Mouse (Mus musculus): ENCODE measurements around the gene Sema3b. TPM values are rescaled to one million over a fixed set of nuclear protein-coding genes. Genes with fewer than 3 reads are reported as not detected.

Gene Sema3b
- polyA plus RNA-seq, 1 experiment from 2014 or later, result 18.0 TPM

DNA sequence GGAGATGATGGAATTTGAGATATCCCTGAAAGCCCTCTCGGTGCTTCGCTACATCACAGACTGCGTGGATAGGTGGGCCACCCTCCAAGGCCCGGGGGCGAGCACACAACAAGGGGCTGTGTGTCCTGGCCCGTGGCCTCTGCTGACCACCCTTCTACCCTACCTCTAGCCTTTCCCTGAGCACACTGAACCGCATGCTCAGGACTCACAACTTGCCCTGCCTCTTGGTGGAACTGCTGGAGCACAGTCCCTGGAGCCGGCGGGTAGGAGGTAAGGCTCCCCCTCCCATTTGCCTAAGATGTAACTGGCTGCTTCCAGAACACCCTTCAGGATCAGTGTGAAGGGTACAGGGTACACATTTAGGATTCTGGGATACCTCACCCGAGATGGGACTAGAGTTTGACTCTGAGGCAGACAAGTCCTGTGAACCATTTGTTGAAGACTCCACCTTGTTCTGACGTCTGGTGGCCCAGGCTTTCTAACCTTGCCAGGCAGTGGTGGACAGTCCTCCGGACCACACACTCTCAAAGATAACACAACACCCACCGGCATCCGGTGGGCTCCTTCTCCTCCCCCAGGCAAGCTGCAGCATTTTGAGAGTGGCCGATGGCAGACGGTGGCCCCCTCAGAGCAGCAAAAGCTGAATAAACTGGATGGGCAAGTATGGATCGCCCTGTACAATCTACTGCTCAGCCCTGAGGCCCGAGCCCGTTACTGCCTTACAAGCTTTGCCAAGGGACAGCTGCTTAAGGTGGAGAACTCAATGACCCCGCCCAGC lies 59.5 kb downstream of the Sema3b start:
- DNase-seq (ENCODE audit: low spot score) (no peak), ATAC-seq (ENCODE audit: low read depth) (no peak)
- Histone ChIP-seq H3K27me3 (replicated peaks; ENCODE audit: control insufficient read depth, insufficient read depth, low read length) (no peaks in the 10 kb centered on the region), H3K9me3 (ENCODE audit: control insufficient read depth, low read length) (no peaks in the 10 kb centered on the region), H3K4me3 (ENCODE audit: low read depth, low read length) (no peak overlapping the region), H3K9ac (ENCODE audit: low read depth, low read length) (no peak overlapping the region), H3K4me1 (ENCODE audit: control insufficient read depth, insufficient read depth, low read length) (peaks cover 40% of the 10 kb centered on the region), H3K27ac (replicated peaks; ENCODE audit: low read depth, low read length) (no peak overlapping the region), H3K36me3 (ENCODE audit: control insufficient read depth, insufficient read depth, low read length) (peaks cover 9% of the 10 kb centered on the region), H3K4me2 (ENCODE audit: low read depth, low read length) (no peak overlapping the region)
- WGBS, result 75% methylated on average over 19 of the region's 20 CpGs

DNA sequence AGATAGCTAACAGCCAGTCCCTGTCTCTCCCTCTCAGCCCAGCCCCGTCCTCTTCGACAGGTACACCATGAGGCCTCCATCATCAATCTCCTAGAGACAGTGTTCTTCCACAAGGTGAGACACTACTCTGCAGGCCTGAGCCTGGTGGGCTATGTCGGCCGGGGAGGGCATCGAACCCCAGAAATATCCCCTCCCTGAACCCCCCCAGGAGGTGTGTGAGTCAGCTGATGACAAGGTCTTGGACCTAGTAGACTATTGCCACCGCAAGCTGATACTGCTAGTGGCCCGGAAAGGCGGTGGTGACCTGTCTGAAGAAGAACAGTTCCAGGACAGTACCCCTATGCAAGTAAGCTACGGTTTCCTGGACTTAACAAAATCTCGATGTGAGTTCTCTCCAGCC lies 60.2 kb downstream of the Sema3b start:
- no peak overlapping the region for H3K9ac ChIP-seq (ENCODE audit: low read depth, low read length)
- no peak overlapping the region for H3K4me2 ChIP-seq (ENCODE audit: low read depth, low read length)
- no peak overlapping the region for H3K4me3 ChIP-seq (ENCODE audit: low read depth, low read length)
- H3K4me1 ChIP-seq (ENCODE audit: control insufficient read depth, insufficient read depth, low read length), result peaks cover 40% of the 10 kb centered on the region
- no peak for ATAC-seq (ENCODE audit: low read depth)
- H3K27me3 ChIP-seq (replicated peaks; ENCODE audit: control insufficient read depth, insufficient read depth, low read length), result no peaks in the 10 kb centered on the region
- no peaks in the 10 kb centered on the region for H3K9me3 ChIP-seq (ENCODE audit: control insufficient read depth, low read length)
- WGBS, result 88% methylated on average over 10 of the region's 10 CpGs
- no peak for DNase-seq (ENCODE audit: low spot score)
- peaks cover 16% of the 10 kb centered on the region for H3K36me3 ChIP-seq (ENCODE audit: control insufficient read depth, insufficient read depth, low read length)
- no peak overlapping the region for H3K27ac ChIP-seq (replicated peaks; ENCODE audit: low read depth, low read length)

- no peaks in the 10 kb centered on the region for H3K9me3 ChIP-seq (ENCODE audit: control insufficient read depth, low read length)
- ATAC-seq (ENCODE audit: low read depth), result no peak
- H3K4me2 ChIP-seq (ENCODE audit: low read depth, low read length), result no peak overlapping the region
- peaks cover 34% of the 10 kb centered on the region for H3K4me1 ChIP-seq (ENCODE audit: control insufficient read depth, insufficient read depth, low read length)
- H3K27ac ChIP-seq (replicated peaks; ENCODE audit: low read depth, low read length), result no peak overlapping the region
- no peak overlapping the region for H3K9ac ChIP-seq (ENCODE audit: low read depth, low read length)
- DNase-seq (ENCODE audit: low spot score), result no peak
- no peaks in the 10 kb centered on the region for H3K27me3 ChIP-seq (replicated peaks; ENCODE audit: control insufficient read depth, insufficient read depth, low read length)
- no peak overlapping the region for H3K4me3 ChIP-seq (ENCODE audit: low read depth, low read length)
- 80% methylated on average over 5 of the region's 5 CpGs for whole genome bisulfite sequencing
- peaks cover 16% of the 10 kb centered on the region for H3K36me3 ChIP-seq (ENCODE audit: control insufficient read depth, insufficient read depth, low read length)
These were observed 61.1 kb downstream of the Sema3b start for GRCm38 (mm10) chr9:107547957-107548356.

Other genes with a start within 250 kb of the Sema3b start
- 0.88 and 0.93 TPM in 2 replicates for gene Cacna2d2, start 209.6 kb downstream of the Sema3b start, polyA plus RNA-seq (2014; fragmentation: Nextera tagmentation; extraction: Ambion mirVana)
- gene Tmem115, start 75.3 kb downstream of the Sema3b start, polyA plus RNA-seq (2014; fragmentation: Nextera tagmentation; extraction: Ambion mirVana), result 53.1 and 56.1 TPM in 2 replicates
- 24.7 and 27.0 TPM in 2 replicates for gene Cyb561d2, start 67.0 kb downstream of the Sema3b start, polyA plus RNA-seq (2014; fragmentation: Nextera tagmentation; extraction: Ambion mirVana)
- 35.0 and 35.4 TPM in 2 replicates for gene Nprl2, start 67.0 kb downstream of the Sema3b start, polyA plus RNA-seq (2014; fragmentation: Nextera tagmentation; extraction: Ambion mirVana)
- gene Zmynd10, start 61.9 kb downstream of the Sema3b start, polyA plus RNA-seq (2014; fragmentation: Nextera tagmentation; extraction: Ambion mirVana), result 2.8 and 8.2 TPM in 2 replicates
- 66.5 and 66.8 TPM in 2 replicates for gene Rassf1, start 57.7 kb downstream of the Sema3b start, polyA plus RNA-seq (2014; fragmentation: Nextera tagmentation; extraction: Ambion mirVana)
- 43.1 and 45.2 TPM in 2 replicates for gene Tusc2, start 46.0 kb downstream of the Sema3b start, polyA plus RNA-seq (2014; fragmentation: Nextera tagmentation; extraction: Ambion mirVana)
- gene Hyal2, start 41.3 kb downstream of the Sema3b start, polyA plus RNA-seq (2014; fragmentation: Nextera tagmentation; extraction: Ambion mirVana), result 106 and 112 TPM in 2 replicates
- 5.6 and 6.8 TPM in 2 replicates for gene Hyal1, start 32.3 kb downstream of the Sema3b start, polyA plus RNA-seq (2014; fragmentation: Nextera tagmentation; extraction: Ambion mirVana)
- gene Naa80, start 30.3 kb downstream of the Sema3b start, polyA plus RNA-seq (2014; fragmentation: Nextera tagmentation; extraction: Ambion mirVana), result 15.9 and 18.0 TPM in 2 replicates
- gene Hyal3, start 28.4 kb downstream of the Sema3b start, polyA plus RNA-seq (2014; fragmentation: Nextera tagmentation; extraction: Ambion mirVana), result 1.2 and 1.4 TPM in 2 replicates
- 46.7 and 52.3 TPM in 2 replicates for gene Ifrd2, start 21.6 kb downstream of the Sema3b start, polyA plus RNA-seq (2014; fragmentation: Nextera tagmentation; extraction: Ambion mirVana)
- 380 and 416 TPM in 2 replicates for gene Gnai2, start 26.1 kb upstream of the Sema3b start, polyA plus RNA-seq (2014; fragmentation: Nextera tagmentation; extraction: Ambion mirVana)
- gene Slc38a3, start 60.3 kb upstream of the Sema3b start, polyA plus RNA-seq (2014; fragmentation: Nextera tagmentation; extraction: Ambion mirVana), result 7.0 and 7.8 TPM in 2 replicates
- 0.79 and 1.5 TPM in 2 replicates for gene Gnat1, start 70.5 kb upstream of the Sema3b start, polyA plus RNA-seq (2014; fragmentation: Nextera tagmentation; extraction: Ambion mirVana)
- 32.8 and 36.9 TPM in 2 replicates for gene Sema3f, start 101.2 kb upstream of the Sema3b start, polyA plus RNA-seq (2014; fragmentation: Nextera tagmentation; extraction: Ambion mirVana)
- 145 and 159 TPM in 2 replicates for gene Rbm5, start 161.8 kb upstream of the Sema3b start, polyA plus RNA-seq (2014; fragmentation: Nextera tagmentation; extraction: Ambion mirVana)

All from embryonic facial prominence, embryonic 14.5 days (tissue).